Mouse (Mus musculus): ENCODE results near the gene Vps8. TPM values are rescaled to one million over a fixed set of nuclear protein-coding genes. Genes with fewer than 3 reads are reported as not detected.

Vps8 gene
- polyA plus RNA-seq, 1 experiment from 2014 or later: 20.4 TPM

GRCm38 (mm10) chr16:21398345-21399051 is 24.4 kb upstream of the Vps8 start:
- no peak overlapping the region for H3K4me2 ChIP-seq (replicated peaks; ENCODE audit: low read depth, low read length)
- peak overlapping the region; percentile 23; the same call in 1 of the 2 replicates for H3K27ac ChIP-seq (ENCODE audit: low read length)
- 28% methylated on average over 8 of the region's 8 CpGs for WGBS
- no peaks in the 10 kb centered on the region for H3K27me3 ChIP-seq (ENCODE audit: control insufficient read depth, insufficient read depth, low read length)
- peak; percentile 39; the same call in 1 of the 2 replicates for ATAC-seq (ENCODE audit: insufficient number of reproducible peaks, insufficient read depth, low FRiP score, low read depth)
- H3K36me3 ChIP-seq (ENCODE audit: control insufficient read depth, insufficient read depth, low read length): no peaks in the 10 kb centered on the region
- peaks cover 19% of the 10 kb centered on the region; the same call in 1 of the 2 replicates for H3K4me1 ChIP-seq (ENCODE audit: control insufficient read depth, insufficient read depth, low read length)
- no peak overlapping the region for H3K9ac ChIP-seq (replicated peaks; ENCODE audit: low read depth, low read length)
- H3K9me3 ChIP-seq (ENCODE audit: control insufficient read depth, low read depth, low read length): no peaks in the 10 kb centered on the region
- H3K4me3 ChIP-seq (ENCODE audit: low read depth, low read length): no peak overlapping the region

GRCm38 (mm10) chr16:21399942-21400341 is 23.0 kb upstream of the Vps8 start:
- Histone ChIP-seq H3K4me1 (ENCODE audit: control insufficient read depth, insufficient read depth, low read length) (peaks cover 19% of the 10 kb centered on the region; the same call in 1 of the 2 replicates), H3K27ac (ENCODE audit: low read length) (no peak overlapping the region), H3K36me3 (ENCODE audit: control insufficient read depth, insufficient read depth, low read length) (no peaks in the 10 kb centered on the region), H3K27me3 (ENCODE audit: control insufficient read depth, insufficient read depth, low read length) (no peaks in the 10 kb centered on the region), H3K9ac (replicated peaks; ENCODE audit: low read depth, low read length) (no peak overlapping the region), H3K4me3 (ENCODE audit: low read depth, low read length) (no peak overlapping the region), H3K4me2 (replicated peaks; ENCODE audit: low read depth, low read length) (no peak overlapping the region), H3K9me3 (ENCODE audit: control insufficient read depth, low read depth, low read length) (no peaks in the 10 kb centered on the region)
- WGBS: 78% methylated on average over 4 of the region's 4 CpGs
- no peak for ATAC-seq (ENCODE audit: insufficient number of reproducible peaks, insufficient read depth, low FRiP score, low read depth)

DNA sequence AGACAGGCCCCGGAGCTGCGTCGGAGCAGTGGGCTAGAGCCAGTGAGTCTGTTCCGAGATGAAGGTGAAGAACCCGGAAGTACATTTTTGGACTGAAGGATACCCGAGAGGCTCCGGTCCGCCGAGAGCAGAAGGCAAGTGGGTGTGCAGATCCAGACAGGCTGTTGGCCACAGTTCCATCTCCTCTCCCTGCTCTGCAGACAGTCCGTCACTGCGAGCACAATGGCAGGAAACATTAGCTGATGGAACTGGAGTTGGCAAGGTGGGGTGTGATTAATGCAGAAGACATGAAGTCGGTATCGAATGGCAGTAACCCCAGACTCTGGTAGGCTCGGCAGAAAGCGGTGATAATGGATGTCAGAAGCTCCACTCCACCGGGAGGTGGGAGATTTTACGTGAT is 20.9 kb upstream of the Vps8 start:
- no peak overlapping the region for H3K4me3 ChIP-seq (ENCODE audit: low read depth, low read length)
- H3K9me3 ChIP-seq (ENCODE audit: control insufficient read depth, low read depth, low read length): no peaks in the 10 kb centered on the region
- no peaks in the 10 kb centered on the region for H3K27me3 ChIP-seq (ENCODE audit: control insufficient read depth, insufficient read depth, low read length)
- no peak for ATAC-seq (ENCODE audit: insufficient number of reproducible peaks, insufficient read depth, low FRiP score, low read depth)
- no peaks in the 10 kb centered on the region for H3K36me3 ChIP-seq (ENCODE audit: control insufficient read depth, insufficient read depth, low read length)
- H3K27ac ChIP-seq (ENCODE audit: low read length): no peak overlapping the region
- no peak overlapping the region for H3K4me2 ChIP-seq (replicated peaks; ENCODE audit: low read depth, low read length)
- H3K4me1 ChIP-seq (ENCODE audit: control insufficient read depth, insufficient read depth, low read length): peaks cover 32% of the 10 kb centered on the region; the same call in 1 of the 2 replicates
- WGBS: 42% methylated on average over 17 of the region's 17 CpGs
- H3K9ac ChIP-seq (replicated peaks; ENCODE audit: low read depth, low read length): no peak overlapping the region

GRCm38 (mm10) chr16:21403402-21403801 is 19.5 kb upstream of the Vps8 start:
- no peak overlapping the region for H3K4me2 ChIP-seq (replicated peaks; ENCODE audit: low read depth, low read length)
- no peaks in the 10 kb centered on the region for H3K36me3 ChIP-seq (ENCODE audit: control insufficient read depth, insufficient read depth, low read length)
- no peak for ATAC-seq (ENCODE audit: insufficient number of reproducible peaks, insufficient read depth, low FRiP score, low read depth)
- peaks cover 23% of the 10 kb centered on the region; the same call in 1 of the 2 replicates for H3K4me1 ChIP-seq (ENCODE audit: control insufficient read depth, insufficient read depth, low read length)
- H3K27ac ChIP-seq (ENCODE audit: low read length): no peak overlapping the region
- H3K9me3 ChIP-seq (ENCODE audit: control insufficient read depth, low read depth, low read length): no peaks in the 10 kb centered on the region
- no peak overlapping the region for H3K4me3 ChIP-seq (ENCODE audit: low read depth, low read length)
- 80% methylated on average over 2 of the region's 2 CpGs for WGBS
- H3K27me3 ChIP-seq (ENCODE audit: control insufficient read depth, insufficient read depth, low read length): no peaks in the 10 kb centered on the region
- H3K9ac ChIP-seq (replicated peaks; ENCODE audit: low read depth, low read length): no peak overlapping the region

GRCm38 (mm10) chr16:21404631-21405030 is 18.3 kb upstream of the Vps8 start:
- H3K27ac ChIP-seq (ENCODE audit: low read length): peak overlapping the region; percentile 12; the same call in 1 of the 2 replicates
- no peaks in the 10 kb centered on the region for H3K27me3 ChIP-seq (ENCODE audit: control insufficient read depth, insufficient read depth, low read length)
- 50% methylated on average over 5 of the region's 5 CpGs for WGBS

DNA sequence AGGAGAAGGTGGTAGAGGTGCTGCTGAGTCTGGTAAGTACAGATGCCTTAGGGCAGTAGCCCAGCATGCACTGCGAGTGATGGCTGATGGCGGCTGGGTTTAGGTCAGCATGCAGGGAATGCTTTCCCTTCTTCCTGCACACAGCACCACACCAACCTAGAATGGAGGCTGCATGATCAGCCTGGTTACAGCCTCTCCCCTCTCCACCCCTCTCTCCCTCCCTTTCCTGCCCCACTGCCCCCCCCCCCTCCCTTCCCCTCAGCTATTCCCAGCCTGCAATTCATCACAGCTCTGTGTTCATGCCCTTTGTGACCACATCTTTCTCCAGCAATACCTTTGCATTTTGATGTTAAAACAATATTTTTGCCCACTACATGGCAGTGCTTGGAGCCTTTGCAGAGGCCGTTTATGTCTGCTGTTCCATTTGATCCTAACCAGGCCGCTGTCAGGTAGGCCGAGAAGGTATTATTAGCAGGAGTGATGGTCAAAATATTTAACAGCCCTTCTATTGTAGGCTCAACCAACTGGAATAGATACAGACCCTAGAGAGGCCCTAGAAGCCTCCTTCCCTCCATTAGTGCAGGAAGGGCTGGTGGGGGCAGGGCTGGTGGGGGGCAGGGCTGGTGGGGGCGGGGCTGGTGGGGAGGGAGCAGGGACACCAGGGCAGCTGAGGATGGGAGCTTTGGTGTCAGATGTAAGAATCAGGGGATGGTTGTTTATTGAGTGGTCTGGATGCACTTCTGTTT is 17.5 kb upstream of the Vps8 start:
- H3K4me2 ChIP-seq (replicated peaks; ENCODE audit: low read depth, low read length): no peak overlapping the region
- H3K9ac ChIP-seq (replicated peaks; ENCODE audit: low read depth, low read length): no peak overlapping the region
- H3K27ac ChIP-seq (ENCODE audit: low read length): peak overlapping the region; percentile 12; the same call in 1 of the 2 replicates
- no peak overlapping the region for H3K4me3 ChIP-seq (ENCODE audit: low read depth, low read length)
- no peaks in the 10 kb centered on the region for H3K36me3 ChIP-seq (ENCODE audit: control insufficient read depth, insufficient read depth, low read length)
- 27% methylated on average over 6 of the region's 6 CpGs for WGBS
- ATAC-seq (ENCODE audit: insufficient number of reproducible peaks, insufficient read depth, low FRiP score, low read depth): peak; percentile 48; the same call in 1 of the 2 replicates
- no peaks in the 10 kb centered on the region for H3K27me3 ChIP-seq (ENCODE audit: control insufficient read depth, insufficient read depth, low read length)
- peaks cover 21% of the 10 kb centered on the region; the same call in 1 of the 2 replicates for H3K4me1 ChIP-seq (ENCODE audit: control insufficient read depth, insufficient read depth, low read length)
- H3K9me3 ChIP-seq (ENCODE audit: control insufficient read depth, low read depth, low read length): no peaks in the 10 kb centered on the region

More at GRCm38 (mm10) chr16:21404631-21405030, 18.3 kb upstream of the Vps8 start:
- H3K4me1 ChIP-seq (ENCODE audit: control insufficient read depth, insufficient read depth, low read length): peaks cover 21% of the 10 kb centered on the region; the same call in 1 of the 2 replicates
- no peak overlapping the region for H3K4me2 ChIP-seq (replicated peaks; ENCODE audit: low read depth, low read length)
- H3K4me3 ChIP-seq (ENCODE audit: low read depth, low read length): no peak overlapping the region
- H3K9me3 ChIP-seq (ENCODE audit: control insufficient read depth, low read depth, low read length): no peaks in the 10 kb centered on the region
- H3K9ac ChIP-seq (replicated peaks; ENCODE audit: low read depth, low read length): no peak overlapping the region
- no peaks in the 10 kb centered on the region for H3K36me3 ChIP-seq (ENCODE audit: control insufficient read depth, insufficient read depth, low read length)
- no peak for ATAC-seq (ENCODE audit: insufficient number of reproducible peaks, insufficient read depth, low FRiP score, low read depth)

GRCm38 (mm10) chr16:21406136-21406535 is 16.8 kb upstream of the Vps8 start:
- H3K4me1 ChIP-seq (ENCODE audit: control insufficient read depth, insufficient read depth, low read length): peaks cover 21% of the 10 kb centered on the region; the same call in 1 of the 2 replicates
- no peaks in the 10 kb centered on the region for H3K9me3 ChIP-seq (ENCODE audit: control insufficient read depth, low read depth, low read length)
- H3K27me3 ChIP-seq (ENCODE audit: control insufficient read depth, insufficient read depth, low read length): no peaks in the 10 kb centered on the region
- H3K4me2 ChIP-seq (replicated peaks; ENCODE audit: low read depth, low read length): no peak overlapping the region
- 41% methylated on average over 6 of the region's 6 CpGs for WGBS
- H3K4me3 ChIP-seq (ENCODE audit: low read depth, low read length): no peak overlapping the region
- 0 out of 2 replicates have a peak, but pooled peaks have one; percentile 37 for ATAC-seq (ENCODE audit: insufficient number of reproducible peaks, insufficient read depth, low FRiP score, low read depth)
- no peak overlapping the region for H3K27ac ChIP-seq (ENCODE audit: low read length)
- no peak overlapping the region for H3K9ac ChIP-seq (replicated peaks; ENCODE audit: low read depth, low read length)
- H3K36me3 ChIP-seq (ENCODE audit: control insufficient read depth, insufficient read depth, low read length): no peaks in the 10 kb centered on the region

DNA sequence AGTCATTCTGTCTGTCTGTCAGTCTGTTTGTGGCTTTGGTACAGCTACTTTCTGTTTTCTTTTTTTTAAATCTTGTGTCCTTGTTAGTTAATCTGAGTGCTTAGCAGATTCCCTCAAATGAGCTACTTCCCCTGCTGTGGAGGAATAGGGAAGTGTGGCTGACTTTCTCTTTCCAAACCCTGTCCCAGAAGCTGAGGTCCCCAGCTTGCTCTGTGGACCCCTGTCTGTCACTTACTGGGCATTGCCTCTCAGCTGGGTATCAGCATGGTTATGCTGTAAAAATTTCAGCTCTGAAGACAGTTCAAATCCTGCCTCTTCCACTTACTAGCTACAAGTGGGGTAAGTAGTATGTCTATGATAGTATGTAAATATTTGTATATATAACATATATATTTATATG is 11.1 kb upstream of the Vps8 start:
- H3K9me3 ChIP-seq (ENCODE audit: control insufficient read depth, low read depth, low read length): no peaks in the 10 kb centered on the region
- no peak overlapping the region for H3K9ac ChIP-seq (replicated peaks; ENCODE audit: low read depth, low read length)
- ATAC-seq (ENCODE audit: insufficient number of reproducible peaks, insufficient read depth, low FRiP score, low read depth): no peak
- no peak overlapping the region for H3K27ac ChIP-seq (ENCODE audit: low read length)
- H3K36me3 ChIP-seq (ENCODE audit: control insufficient read depth, insufficient read depth, low read length): no peaks in the 10 kb centered on the region
- H3K4me1 ChIP-seq (ENCODE audit: control insufficient read depth, insufficient read depth, low read length): no peaks in the 10 kb centered on the region
- no peaks in the 10 kb centered on the region for H3K27me3 ChIP-seq (ENCODE audit: control insufficient read depth, insufficient read depth, low read length)
- no peak overlapping the region for H3K4me2 ChIP-seq (replicated peaks; ENCODE audit: low read depth, low read length)
- no peak overlapping the region for H3K4me3 ChIP-seq (ENCODE audit: low read depth, low read length)
